Mouse (Mus musculus): ENCODE measurements at regions not wholly inside any gene's neighbourhood (a gene's known extent, or its start where the extent isn't known, plus 50 kb on each side); places are given as distances from the start of the nearest gene placed in this dataset.
A peak's percentile ranks its signal among the peaks of the same experiment; 100 is the strongest.

DNA sequence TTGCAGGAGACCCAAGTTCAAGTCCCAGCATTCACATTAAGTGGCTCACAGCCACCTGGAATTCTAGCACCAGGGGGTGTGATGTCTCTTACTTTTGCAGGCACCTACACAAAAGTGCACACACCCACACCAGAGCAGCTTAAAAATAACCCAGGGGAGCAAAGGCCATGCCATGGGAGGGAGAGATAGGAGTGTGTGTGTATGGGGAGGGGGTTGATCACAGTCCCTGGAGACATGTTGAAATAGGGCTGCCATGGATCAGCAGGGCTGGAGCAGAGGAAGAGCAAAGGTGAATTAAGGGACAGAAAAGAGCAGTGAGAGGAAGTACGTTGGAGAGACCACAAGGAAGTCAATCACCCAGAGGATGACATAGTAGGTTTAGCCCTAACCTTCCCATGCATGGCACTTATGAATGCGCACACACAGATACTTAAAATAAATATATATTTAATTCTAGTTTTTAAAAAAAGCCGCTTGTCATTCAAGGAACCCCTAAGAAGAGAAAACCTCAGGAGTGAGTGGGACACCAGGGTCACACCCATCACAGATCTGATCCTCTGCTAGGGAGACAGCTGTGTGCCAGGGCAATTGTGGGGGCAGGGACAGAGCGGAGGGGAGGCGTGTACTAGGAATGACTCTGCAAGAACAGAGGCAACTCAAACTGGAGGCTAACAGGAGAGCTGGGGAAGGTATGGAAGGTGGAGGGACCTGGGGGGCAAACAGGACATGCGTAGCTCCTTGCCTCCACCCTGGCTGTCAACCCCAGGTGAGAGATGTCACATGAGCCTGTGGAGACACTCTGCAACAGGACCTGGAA, 189.5 kb upstream of the Rybp start:
- no peak for DNase-seq (ENCODE audit: low spot score in 2 of 2)

DNA sequence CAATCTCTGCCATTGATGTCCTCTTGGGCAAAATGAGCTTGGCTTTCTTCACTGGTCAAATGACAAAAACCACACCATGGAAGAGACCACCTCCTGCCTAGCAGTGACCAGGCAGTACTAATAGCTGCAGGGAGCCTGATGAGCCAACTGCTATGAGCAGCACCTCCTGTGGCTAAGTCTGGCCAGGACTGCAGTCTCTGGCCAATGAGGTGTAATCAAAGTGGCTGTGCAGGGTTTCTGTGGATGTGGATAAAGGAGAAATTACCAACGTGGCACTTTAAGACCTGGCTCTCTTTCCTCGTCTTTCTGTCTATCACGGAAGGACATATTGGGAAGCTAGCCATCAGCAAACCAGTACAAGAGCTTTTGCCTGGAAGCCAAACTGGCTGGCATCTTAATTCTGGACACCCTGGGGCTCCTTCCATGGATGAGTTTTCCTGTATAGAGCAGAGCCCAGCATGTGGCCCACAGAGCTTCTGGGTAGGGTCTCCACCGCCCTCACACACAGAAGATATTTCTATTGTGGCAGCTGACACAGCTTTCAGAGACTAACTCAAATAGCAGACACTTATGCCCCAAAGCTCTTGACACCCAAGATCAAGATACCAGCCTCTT, 188.2 kb upstream of the Rybp start:
- no peak for DNase-seq (ENCODE audit: low spot score in 2 of 2)

DNA sequence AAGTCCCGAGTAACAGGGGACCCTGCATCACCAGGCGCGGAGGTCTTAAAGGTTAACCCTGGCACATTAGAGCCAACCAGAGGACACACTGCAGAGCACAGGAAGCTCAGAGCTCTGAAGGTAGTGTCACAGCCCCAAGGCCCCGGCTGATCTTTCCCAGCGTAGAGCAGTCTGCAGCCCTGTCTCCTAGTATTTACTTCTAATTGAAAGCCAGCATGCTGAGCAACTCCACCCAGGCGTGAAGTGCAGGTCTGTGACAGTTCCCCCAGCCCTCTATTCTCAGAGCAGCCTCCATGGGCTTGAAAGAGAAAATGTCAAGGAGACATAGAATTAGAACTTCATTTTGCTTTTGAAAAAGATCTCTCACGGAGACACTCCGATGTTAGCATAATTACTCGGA, 187.0 kb upstream of the Rybp start:
- DNase-seq (ENCODE audit: low spot score in 2 of 2) = no peak

DNA sequence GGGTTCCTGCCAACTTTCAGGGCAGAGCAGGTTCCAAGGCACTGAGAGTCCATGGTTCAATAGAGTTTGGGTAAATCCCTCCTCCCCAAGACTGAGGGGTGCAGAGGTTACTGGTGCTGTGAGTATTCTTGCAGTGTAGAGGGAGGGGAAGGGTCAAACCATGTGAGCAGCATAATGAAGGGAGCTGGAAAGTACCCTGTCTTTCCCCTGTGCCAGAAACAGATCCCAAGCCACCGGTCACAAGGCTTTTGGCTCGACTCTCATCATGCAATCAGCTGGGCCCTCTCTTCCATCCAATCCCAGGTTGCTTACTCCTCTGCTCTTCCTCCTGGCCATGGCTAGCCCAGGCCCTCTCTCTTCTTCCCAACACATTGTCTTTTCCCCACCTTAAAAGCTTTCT, 182.8 kb upstream of the Rybp start:
- no peak for DNase-seq (ENCODE audit: low spot score in 2 of 2)

DNA sequence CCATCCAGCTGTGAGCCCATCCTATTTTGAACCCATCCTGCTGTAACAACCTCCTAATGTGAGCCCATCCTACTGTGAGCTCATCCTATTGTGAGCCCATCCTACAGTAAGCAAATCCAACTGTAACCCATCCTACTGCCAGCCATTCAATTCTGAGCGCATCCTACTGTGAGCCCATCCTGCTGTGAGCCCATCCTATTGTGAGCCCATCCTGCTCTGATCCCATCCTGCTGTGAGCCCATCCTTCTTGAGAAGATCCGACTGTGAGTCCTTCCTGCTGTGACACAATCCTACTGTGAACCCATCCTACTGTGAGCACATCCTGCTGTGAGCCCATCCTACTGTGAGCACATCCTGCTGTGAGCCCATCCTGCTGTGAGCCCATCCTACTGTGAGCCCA, 175.5 kb upstream of the Rybp start:
- DNase-seq (ENCODE audit: low spot score in 2 of 2) = no peak

DNA sequence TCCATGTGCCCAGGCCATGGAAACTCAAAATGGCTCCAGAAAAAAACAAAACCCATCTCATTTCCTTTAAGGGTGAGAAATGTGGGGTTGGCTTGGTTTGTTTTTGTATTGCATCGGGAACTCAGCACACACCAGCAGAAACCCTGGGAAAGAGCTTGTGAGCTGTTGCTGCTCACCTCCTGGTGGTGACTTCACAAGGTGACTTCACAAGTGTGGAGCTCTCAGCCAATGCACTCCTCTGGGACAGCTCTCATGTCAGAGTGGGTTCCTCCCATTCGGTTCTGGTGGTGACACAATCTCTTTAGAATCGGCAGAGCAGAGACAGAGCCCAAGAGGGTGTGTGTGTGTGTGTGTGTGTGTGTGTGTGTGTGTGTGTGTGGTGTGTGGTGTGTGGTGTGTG, 166.1 kb upstream of the Rybp start:
- no peak for DNase-seq (ENCODE audit: low spot score in 2 of 2)

DNA sequence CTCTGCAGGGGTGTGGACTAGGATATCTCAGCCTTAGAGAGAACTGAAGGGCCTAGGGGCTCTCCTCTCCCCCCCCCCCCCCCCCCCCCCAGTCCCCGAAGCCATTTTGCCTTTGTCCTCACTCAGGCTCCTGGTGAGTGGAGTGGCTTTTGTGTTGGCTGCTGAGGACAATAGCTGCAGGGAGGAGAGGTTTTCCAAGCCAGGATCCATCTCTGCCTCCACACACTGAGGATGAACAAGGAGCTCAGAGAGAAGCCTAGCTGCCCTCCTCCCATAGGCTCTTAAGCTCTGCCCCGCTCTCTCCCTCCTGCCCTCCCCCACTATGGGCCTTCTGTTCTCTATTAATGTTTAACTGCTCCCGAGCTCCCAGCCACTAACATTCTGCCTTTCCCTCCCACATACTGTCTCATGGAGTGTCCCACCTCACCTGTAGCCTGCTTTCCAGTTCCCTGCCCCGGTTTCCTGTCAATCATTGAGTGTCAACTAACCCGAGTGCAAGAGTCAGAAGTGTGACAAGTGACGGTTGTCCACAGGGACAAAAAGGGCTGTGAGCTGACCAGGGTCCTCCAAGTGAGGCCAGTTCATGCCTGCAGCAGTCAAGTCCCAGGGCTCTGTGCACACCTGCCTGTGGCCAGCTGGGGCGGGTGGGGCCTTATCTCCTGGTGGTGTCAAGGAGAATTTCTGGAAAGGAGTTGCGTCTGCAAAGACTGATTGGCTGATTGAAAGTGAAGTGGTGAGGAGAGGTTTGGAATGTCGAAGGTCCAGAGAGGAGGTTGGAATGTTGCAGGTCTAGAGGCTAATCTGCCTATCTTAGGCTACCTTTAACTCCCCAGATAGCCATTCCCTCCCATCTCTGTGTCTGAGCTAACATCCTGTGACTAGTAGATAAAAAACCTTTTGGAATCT, 165.1 kb upstream of the Rybp start:
- DNase-seq (ENCODE audit: low spot score in 2 of 2) = no peak

DNA sequence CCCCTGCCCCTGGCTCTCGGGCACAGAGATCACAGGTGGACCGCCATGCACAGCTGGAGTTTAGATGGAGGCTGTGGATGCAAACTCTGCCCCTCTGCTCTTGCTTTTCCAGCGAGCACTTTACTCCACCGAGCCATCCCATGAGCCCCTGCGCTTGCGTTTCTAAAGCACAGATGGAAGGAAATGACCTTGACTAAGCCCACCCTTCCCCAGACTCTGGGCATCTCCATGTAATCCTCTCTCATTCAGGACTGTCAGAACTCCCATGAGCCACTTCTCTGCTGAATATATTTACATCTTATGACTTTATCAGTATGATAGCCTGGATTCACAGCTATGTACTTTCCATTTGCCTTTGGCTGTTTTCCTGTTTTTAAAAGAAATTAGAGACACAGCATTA, 162.8 kb upstream of the Rybp start:
- no peak for DNase-seq (ENCODE audit: low spot score in 2 of 2)

DNA sequence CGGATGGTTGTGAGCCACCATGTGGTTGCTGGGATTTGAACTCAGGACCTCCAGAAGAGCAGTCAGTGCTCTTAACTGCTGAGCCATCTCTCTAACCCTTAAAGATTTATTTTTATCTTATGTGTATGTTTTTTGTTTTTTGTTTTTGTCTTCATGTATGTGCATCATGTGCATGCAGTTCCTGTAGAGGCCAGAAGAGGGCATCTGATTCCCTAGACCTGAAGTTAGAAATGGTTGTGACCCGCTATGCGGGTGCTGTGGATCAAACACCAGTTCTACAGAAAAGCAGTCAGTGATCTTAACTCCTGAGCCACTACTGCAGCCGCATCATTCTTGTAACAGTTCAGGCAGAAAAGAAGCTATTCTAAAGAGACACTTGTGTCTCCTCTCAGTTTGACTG, 161.8 kb upstream of the Rybp start:
- no peak for DNase-seq (ENCODE audit: low spot score in 2 of 2)

DNA sequence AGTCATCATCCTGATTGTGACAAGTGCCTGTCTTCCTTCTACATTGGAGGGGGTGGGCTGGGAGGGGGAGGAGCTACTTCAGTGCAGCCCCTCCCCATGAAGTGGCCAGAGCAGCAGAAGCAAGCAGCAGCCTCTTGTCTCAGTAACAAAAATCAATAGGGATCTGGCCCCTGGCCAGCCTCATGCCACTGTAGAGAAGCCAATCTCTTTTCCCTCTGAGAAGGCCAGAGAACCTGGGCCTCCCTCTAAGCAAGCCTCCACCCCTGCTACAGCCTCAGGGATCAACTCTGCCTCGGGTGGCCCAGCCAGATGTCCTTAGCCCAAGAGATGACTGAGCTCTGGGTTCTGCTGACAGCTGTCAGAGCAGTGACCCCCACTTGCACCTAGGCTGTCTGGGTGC, 159.9 kb upstream of the Rybp start:
- no peak for DNase-seq (ENCODE audit: low spot score in 2 of 2)

DNA sequence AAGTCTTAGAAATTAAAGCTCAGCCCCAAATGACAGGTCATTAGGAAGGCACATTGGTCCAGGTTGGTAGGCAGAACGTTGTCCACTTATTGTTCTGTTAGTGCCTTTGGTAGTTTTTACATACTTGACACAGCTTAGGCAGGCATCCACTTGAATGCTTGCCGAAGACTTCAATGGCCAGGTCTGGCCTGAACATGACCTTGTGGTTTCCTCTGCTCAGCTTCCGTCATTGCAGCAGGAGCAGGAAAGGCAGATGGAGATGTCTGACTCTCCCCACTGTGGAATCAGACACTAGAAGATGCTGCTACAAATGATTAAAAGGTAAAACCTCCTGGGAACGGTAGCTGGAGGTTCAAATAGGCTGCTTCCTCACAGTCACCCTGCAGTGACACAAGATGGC, 159.5 kb upstream of the Rybp start:
- no peak for DNase-seq (ENCODE audit: low spot score in 2 of 2)

DNA sequence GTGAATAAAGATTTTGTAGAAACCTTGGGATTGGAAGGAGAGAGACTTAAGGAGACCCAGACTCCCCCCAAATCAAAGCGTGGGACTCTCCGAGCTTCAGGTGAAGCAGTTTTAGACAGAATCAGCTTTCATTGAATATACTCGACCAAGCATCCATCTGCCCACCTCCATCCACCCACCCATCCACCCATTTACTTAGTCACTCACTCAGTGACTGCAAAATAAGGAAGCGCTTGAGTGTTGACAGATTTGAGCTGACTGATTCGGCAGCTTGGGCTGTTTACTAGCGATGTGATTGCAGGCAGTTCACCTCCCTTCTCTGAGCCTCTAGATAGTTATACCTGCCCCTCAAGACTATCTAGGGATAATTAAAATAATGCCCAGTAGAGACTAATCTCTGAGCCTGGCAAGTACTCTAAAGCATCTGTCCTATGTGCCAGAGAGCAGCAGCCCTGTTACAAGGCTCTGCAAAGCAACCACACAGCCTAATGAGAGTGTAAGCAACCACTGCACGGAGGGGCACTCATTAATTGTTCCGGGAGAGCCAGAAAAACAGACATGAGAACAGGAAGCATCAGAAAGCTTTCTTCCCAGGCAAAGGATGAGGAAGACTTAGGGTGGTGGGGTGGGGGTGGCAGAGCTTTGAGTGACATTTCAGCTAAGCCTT, 151.9 kb upstream of the Rybp start:
- DNase-seq (ENCODE audit: low spot score in 2 of 2) = peak in 1 of 2 experiments; percentile 9

DNA sequence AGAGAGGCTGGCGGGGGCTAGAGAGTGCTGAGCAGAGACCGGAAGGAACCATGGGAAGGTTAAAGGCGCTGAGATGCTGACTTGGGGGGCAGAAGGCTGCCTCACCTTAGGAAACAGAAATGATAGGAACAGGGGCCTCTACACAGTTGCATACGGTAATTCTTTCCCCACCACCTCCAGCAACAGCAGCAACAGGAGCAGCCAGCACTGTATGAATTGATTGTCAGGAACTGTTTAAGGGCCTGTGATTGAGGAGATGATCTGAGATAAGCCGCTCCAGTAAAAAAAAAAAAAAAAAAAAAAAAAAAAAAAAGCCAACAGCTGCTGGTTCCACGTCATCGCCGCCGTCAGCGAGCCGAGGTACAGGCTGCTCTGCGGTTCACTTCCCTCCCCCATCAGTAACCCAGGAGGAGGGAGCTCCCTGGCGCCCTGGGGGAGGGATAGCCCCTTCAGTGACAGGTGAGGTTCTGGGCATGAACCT, 151.3 kb upstream of the Rybp start:
- peak in 1 of 2 experiments; percentile 63 for DNase-seq (ENCODE audit: low spot score in 2 of 2)

DNA sequence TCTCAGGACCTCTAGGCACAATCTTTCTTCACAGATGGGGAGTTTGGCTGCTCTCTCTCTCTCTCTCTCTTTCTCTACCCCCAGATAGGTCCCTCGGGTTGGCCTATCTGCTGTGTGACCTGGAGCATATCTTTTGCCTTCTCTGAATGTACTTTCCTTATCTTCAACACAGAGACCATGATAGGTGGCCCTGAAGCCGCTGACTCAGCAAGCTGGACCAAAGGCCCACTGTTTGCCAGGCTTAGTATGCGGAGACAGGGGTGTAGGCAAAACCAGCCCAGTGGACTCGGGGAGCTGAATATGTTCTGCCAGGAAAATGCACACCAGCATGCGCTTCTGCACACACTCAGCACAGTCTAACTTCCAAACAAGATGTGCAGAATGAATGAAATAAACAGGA, 150.7 kb upstream of the Rybp start:
- DNase-seq (ENCODE audit: low spot score in 2 of 2) = no peak

DNA sequence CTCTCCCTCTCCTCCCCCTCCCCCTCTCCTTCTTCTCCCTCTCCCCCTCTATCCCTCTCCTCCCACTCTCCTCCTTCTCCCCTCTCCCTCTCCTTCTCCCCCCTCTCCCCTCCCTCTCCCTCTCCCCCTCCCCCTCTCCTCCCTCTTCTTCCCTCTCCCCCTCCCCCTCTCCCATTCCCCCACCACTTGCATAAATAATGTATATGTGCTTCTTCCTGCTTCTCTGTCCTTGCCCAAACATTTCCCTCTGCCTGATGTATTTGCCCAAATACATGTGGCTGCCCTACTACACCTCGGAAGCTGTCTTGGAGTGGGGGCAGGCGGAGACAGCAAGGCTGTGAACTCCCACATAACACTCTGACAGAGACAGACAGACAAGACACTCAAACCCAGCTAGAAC, 149.2 kb upstream of the Rybp start:
- no peak for DNase-seq (ENCODE audit: low spot score in 2 of 2)

DNA sequence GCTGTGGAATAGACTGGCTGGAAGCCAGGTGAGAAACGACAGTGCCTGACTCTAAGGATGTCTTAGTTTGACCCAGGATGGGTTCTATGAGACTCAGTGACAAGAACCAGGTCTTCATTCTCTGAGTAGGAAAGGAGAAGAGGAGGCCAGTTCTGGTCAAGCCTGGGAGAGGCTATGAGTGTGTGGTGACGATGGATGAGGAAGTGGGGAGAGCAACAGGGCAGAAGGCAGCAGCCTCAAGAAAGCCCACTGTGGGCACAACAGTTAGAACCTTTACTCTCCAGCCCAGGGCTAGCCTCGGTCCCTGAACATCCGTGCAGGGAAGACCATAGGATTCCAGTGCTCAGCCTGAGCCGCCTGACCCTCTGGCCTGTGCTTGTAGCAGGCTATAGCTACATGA, 147.9 kb upstream of the Rybp start:
- DNase-seq (ENCODE audit: low spot score in 2 of 2) = no peak

DNA sequence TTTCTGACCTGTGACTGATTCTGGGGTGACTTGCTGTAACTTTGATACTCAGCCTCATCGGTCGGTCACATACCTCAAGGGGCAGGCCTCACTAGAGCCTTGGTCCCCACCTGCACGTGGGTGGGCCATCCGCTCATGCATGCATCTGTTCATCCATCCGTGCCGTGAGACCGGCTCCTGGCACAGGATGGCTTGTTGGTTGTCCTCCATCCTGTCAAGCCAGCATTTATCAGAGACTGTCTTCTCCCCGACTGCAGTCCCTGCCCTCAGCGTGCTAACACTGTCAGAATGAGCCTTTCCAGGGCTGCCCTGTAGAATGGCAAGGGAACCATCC, 146.2 kb upstream of the Rybp start:
- no peak for DNase-seq (ENCODE audit: low spot score in 2 of 2)

DNA sequence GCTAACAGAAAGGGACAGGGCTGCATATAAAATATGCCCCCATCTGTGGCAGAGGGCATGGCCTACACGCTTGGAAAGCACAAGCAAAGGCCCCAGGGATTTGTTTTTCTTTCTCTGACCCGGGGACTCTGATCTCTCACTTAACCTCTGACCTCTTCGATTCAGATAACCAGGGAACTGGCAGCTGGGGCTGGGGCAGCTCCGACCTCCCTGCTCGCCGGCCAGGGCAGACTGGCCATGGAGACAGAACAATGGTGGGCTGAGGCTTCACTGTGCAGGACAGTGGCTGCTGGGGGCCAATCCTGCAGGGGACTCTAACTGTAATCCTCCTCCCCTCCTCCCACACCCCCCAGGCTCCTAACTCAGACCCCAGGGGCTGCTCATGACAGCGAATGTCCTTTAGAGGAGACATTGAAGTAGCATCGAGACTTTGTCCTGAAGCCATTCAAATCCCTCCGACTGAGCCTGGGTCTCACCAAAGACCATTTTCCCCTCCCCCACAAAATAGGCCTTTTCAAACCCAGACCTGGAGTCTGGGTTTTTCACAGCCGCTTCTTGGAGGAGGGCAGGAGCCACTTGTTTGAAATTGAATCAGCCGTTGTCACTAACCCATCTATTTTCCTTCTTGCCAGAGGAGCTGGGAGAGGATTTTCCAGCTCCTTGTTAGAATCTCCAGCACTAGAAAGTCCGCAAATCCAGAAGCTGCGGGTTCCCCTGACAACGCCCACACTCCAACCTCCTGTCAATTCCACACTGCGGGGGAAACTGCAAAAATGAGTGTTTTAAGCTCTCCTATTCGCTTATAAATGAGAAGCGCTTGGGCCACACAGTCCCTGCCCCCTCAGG, 145.6 kb upstream of the Rybp start:
- DNase-seq (ENCODE audit: low spot score in 2 of 2) = no peak

DNA sequence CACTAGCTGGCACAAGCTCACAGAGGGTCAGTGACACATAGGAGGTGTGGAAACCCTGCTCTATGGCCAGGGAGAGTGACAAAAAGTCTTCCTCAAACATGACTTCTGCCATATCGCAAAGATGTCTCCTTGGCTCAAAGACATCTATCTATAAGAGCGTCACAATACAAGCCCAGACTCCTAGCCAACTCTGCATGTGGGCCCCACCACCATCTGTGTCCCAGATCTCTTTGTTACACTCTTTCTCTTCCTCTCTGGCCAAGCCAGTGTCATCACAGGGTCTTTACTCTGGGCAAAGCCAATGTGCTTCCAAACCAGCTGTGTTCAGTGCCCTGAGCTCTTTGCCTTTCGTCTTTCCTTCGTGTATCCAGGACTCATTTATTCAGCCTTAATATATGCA, 143.0 kb upstream of the Rybp start:
- DNase-seq (ENCODE audit: low spot score in 2 of 2) = no peak

DNA sequence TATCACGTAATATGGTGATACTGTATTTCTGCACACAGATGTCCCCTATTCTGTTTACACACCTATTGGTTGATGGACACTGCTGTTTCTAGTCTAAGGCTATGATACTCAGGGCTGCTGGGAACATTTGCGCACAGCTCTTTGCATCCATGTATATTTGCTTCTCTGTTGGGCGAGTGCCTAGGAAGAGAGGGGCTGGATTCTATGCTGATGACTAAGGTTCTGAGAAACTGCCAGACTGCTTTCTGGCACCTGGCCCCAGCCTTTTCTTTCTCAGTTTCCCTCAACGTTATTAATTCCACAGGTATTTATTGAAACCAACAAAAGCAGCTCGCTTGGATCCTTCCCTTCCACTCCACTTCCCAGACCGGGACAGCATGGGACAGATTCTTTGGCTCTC, 142.2 kb upstream of the Rybp start:
- no peak for DNase-seq (ENCODE audit: low spot score in 2 of 2)

DNA sequence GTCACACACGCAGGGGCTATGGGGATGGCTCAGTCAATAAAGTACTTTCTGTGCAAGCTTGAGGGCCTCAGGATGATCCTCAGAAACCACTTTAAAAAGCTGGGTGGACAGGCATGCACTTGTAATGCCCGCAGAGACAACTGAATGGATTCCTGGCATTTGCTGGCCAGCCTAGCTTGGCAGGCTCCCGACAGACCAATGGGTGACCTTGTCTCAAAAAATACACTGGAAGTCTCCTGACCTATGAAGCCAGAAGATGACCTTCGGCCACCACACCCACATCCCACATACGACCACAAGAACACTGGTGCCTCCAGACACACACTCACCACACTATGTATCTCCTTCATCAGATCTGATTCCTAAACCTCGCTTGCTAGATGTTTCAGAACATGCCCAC, 141.5 kb upstream of the Rybp start:
- no peak for DNase-seq (ENCODE audit: low spot score in 2 of 2)
